In the genomic region with DNA sequence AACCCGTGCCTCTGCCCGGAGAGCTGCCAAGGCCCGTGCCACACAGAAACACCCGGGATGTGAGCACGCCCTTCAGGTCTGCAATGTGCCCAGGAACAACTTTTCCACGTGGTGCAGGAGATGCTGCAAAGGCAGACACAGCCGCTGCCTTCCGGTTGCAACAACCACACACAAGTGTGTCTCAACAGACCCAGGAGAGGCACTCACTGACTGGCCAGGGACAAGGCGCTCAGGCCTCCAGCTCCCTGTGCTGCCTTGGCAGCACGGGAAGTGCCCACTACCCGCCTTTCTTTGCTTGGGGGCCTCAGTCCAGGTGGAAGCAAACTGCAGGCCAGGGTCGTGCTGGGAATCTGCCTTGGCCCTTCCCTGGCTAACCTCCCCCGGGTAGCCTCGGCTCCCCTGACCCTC, we compare ENCODE assay signal across 9 mouse cellular contexts. TPM values are rescaled to one million over a fixed set of nuclear protein-coding genes. Genes with fewer than 3 reads are reported as not detected.
DNase-seq lines count a peak whose midpoint lies in the region; ATAC-seq and TF ChIP-seq lines count a peak whose summit lies in the region.
"Had no signal": no experiment of that assay in that cellular context is flagged by ENCODE, and none has a peak within 500 bp of the region (broad histone marks: within the 10 kb centered on the region; RNA-seq: fewer than 3 reads in every experiment).

No protein-coding gene starts in this region.

- peaks cover 16% of the 10 kb centered on the region for H3K79me2 ChIP-seq in liver, adult 2 months (ENCODE audit: control insufficient read depth, insufficient read depth, low read length)

- H3K4me3 ChIP-seq in gastrocnemius, adult 2 months: peak overlapping the region; percentile 100
- H3K4me3 ChIP-seq in cerebellum, adult 2 months (replicated peaks; ENCODE audit: insufficient read depth, low read depth, low read length): peak overlapping the region; percentile 54
- H3K4me3 ChIP-seq in intestine, postnatal 0 days (ENCODE audit: low read depth, low read length): peak overlapping the region; percentile 94
- H3K4me3 ChIP-seq in liver, adult 2 months (ENCODE audit: insufficient read depth, low read depth, low read length): peak overlapping the region; percentile 86
- peak overlapping the region; percentile 66 for H3K4me3 ChIP-seq in midbrain, embryonic 16.5 days (ENCODE audit: low read depth, low read length)

- H3K9ac ChIP-seq in intestine, postnatal 0 days (ENCODE audit: low read depth, low read length): peak overlapping the region; percentile 90
- H3K9ac ChIP-seq in liver, adult 2 months (ENCODE audit: low read depth, low read length): peak overlapping the region; percentile 99
- H3K9ac ChIP-seq in midbrain, embryonic 16.5 days (ENCODE audit: low read depth, low read length): peak overlapping the region; percentile 83

- H3K9me3 ChIP-seq in intestine, postnatal 0 days (ENCODE audit: control insufficient read depth): no peaks in the 10 kb centered on the region
- H3K9me3 ChIP-seq in midbrain, embryonic 16.5 days (replicated peaks; ENCODE audit: control insufficient read depth, low read length, poor library complexity, severe bottlenecking): no peaks in the 10 kb centered on the region

- H3K36me3 ChIP-seq in intestine, postnatal 0 days (ENCODE audit: control insufficient read depth, insufficient read depth): no peaks in the 10 kb centered on the region
- no peaks in the 10 kb centered on the region for H3K36me3 ChIP-seq in liver, adult 2 months (ENCODE audit: control insufficient read depth, insufficient read depth, low read length)
- H3K36me3 ChIP-seq in midbrain, embryonic 16.5 days (ENCODE audit: control insufficient read depth, insufficient read depth, low read length): no peaks in the 10 kb centered on the region

- H3K4me1 ChIP-seq in cerebellum, adult 2 months (ENCODE audit: control insufficient read depth, insufficient read depth, low read length): no peaks in the 10 kb centered on the region; the same call in 1 of the 2 replicates
- peaks cover 10% of the 10 kb centered on the region; the same call in 1 of the 2 replicates for H3K4me1 ChIP-seq in intestine, postnatal 0 days (replicated peaks; ENCODE audit: control insufficient read depth, insufficient read depth, low read length)
- peaks cover 7% of the 10 kb centered on the region for H3K4me1 ChIP-seq in liver, adult 2 months (ENCODE audit: control insufficient read depth, insufficient read depth, low read length)
- peaks cover 33% of the 10 kb centered on the region for H3K4me1 ChIP-seq in midbrain, embryonic 16.5 days (ENCODE audit: control insufficient read depth, insufficient read depth, low read length)

- WGBS in cerebellum, adult 2 months: 1% methylated on average over 14 of the region's 14 CpGs
- WGBS in intestine, postnatal 0 days: 0% methylated on average over 14 of the region's 14 CpGs
- under 1% methylated on average over 14 of the region's 14 CpGs for WGBS in liver, adult 2 months
- under 1% methylated on average over 14 of the region's 14 CpGs for WGBS in midbrain, embryonic 16.5 days

- H3K27me3 ChIP-seq in cerebellum, adult 2 months (ENCODE audit: control insufficient read depth, insufficient read depth, low read length): no peaks in the 10 kb centered on the region
- no peaks in the 10 kb centered on the region for H3K27me3 ChIP-seq in intestine, postnatal 0 days (replicated peaks; ENCODE audit: control insufficient read depth, insufficient read depth, low read length)
- H3K27me3 ChIP-seq in liver, adult 2 months (ENCODE audit: control insufficient read depth, insufficient read depth, low read length): no peaks in the 10 kb centered on the region
- no peaks in the 10 kb centered on the region for H3K27me3 ChIP-seq in midbrain, embryonic 16.5 days (ENCODE audit: control insufficient read depth, insufficient read depth, low read depth, low read length)
- H3K27me3 ChIP-seq: Patski had no signal

- no peak for TF ChIP-seq POLR2A in cerebellum, adult 2 months (IDR thresholded peaks at IDR 0.05; ENCODE audit: borderline replicate concordance, insufficient read depth, low read length)
- no peak for TF ChIP-seq POLR2A in liver, adult 2 months (IDR thresholded peaks at IDR 0.05; ENCODE audit: extremely low read depth, insufficient read depth, low read length)

- DNase-seq in gastrocnemius, adult 2 months: peak; percentile 33
- no peak for DNase-seq in gastrocnemius, adult 8-10 months (ENCODE audit: low spot score in 2 of 2)
- DNase-seq in cerebellum, adult 2 months: peak; percentile 35 to 48
- peak; percentile 62 for DNase-seq in liver, adult 2 months (ENCODE audit: extremely low read depth, low read depth, low spot score)
- peak; percentile 26 to 32 for DNase-seq in spleen, postnatal 36 days (ENCODE audit: low spot score in 2 of 2)

- TF ChIP-seq CTCF in gastrocnemius, adult 2 months (IDR thresholded peaks at IDR 0.05): no peak
- TF ChIP-seq CTCF in cerebellum, adult 2 months (IDR thresholded peaks at IDR 0.05; ENCODE audit: borderline replicate concordance, insufficient read depth, low read depth, low read length): no peak
- TF ChIP-seq CTCF in intestine, postnatal 0 days (IDR thresholded peaks at IDR 0.05; ENCODE audit: low read depth): no peak
- no peak for TF ChIP-seq CTCF in liver, adult 2 months (IDR thresholded peaks at IDR 0.05; ENCODE audit: low read depth, low read length)

- intact Hi-C loops in gastrocnemius, adult 2 months (cut with DNase I): loop anchor here (10.0 kb wide), 1 partner anchor 400 kb away; a partner anchor contains a TSS

- peak; percentile 14; the same call in 1 of the 2 replicates for ATAC-seq in frontal cortex, adult (ENCODE audit: low TSS enrichment)
- ATAC-seq in intestine, postnatal 0 days: 0 out of 2 replicates have a peak, but pooled peaks have one; percentile 3
- ATAC-seq in midbrain, embryonic 16.5 days: no peak

- peak overlapping the region; percentile 96 for H3K4me2 ChIP-seq in intestine, postnatal 0 days (replicated peaks; ENCODE audit: low read depth)
- peak overlapping the region; percentile 90 for H3K4me2 ChIP-seq in midbrain, embryonic 16.5 days (ENCODE audit: low read length)

- H3K27ac ChIP-seq in gastrocnemius, adult 2 months: peak overlapping the region; percentile 93
- H3K27ac ChIP-seq in cerebellum, adult 2 months (ENCODE audit: insufficient read depth, low read length): no peak overlapping the region
- H3K27ac ChIP-seq in intestine, postnatal 0 days (ENCODE audit: low read depth, low read length): peak overlapping the region; percentile 68; the same call in 1 of the 2 replicates
- no peak overlapping the region for H3K27ac ChIP-seq in liver, adult 2 months (replicated peaks; ENCODE audit: insufficient read depth, low read depth, low read length)
- no peak overlapping the region for H3K27ac ChIP-seq in midbrain, embryonic 16.5 days (ENCODE audit: low read length)

RNA-seq across cellular contexts. Expression of a gene that starts 1.3 kb away (rescaled TPM):
- total RNA-seq in gastrocnemius, adult 2 months (2021): 10 to 100 TPM; 12.1 to 17.8 TPM
- total RNA-seq in gastrocnemius, adult 8-10 months (2022): 10 to 100 TPM; 13.5 to 15.2 (median 14.3) TPM
- polyA plus RNA-seq in cerebellum, adult 2 months (2012; rRNA removed): 20.7 and 21.0 TPM in 2 replicates
- polyA plus RNA-seq in intestine, postnatal 0 days (2015; fragmentation: Nextera tagmentation; extraction: Ambion mirVana): 6.1 and 7.0 TPM in 2 replicates
- 16.4 and 17.0 TPM in 2 replicates for total RNA-seq in liver, adult 2 months (2014; rRNA removed)
- 4.3 and 4.8 TPM in 2 replicates for polyA plus RNA-seq in liver, adult 2 months (2012; rRNA removed)
- 9.4 TPM in 2 replicates for polyA plus RNA-seq in midbrain, embryonic 16.5 days (2015; fragmentation: Nextera tagmentation; extraction: Ambion mirVana)

RNA-seq across cellular contexts. Expression of a gene that starts 22.2 kb away (rescaled TPM):
- total RNA-seq in gastrocnemius, adult 2 months (2021): 100 to 1,000 TPM; 256 to 333 TPM
- 100 to 1,000 TPM; 216 to 382 (median 277) TPM for total RNA-seq in gastrocnemius, adult 8-10 months (2022)
- polyA plus RNA-seq in cerebellum, adult 2 months (2012; rRNA removed): 71.7 and 84.0 TPM in 2 replicates
- 20.0 and 27.4 TPM in 2 replicates for polyA plus RNA-seq in intestine, postnatal 0 days (2015; fragmentation: Nextera tagmentation; extraction: Ambion mirVana)
- 24.3 and 38.2 TPM in 2 replicates for total RNA-seq in liver, adult 2 months (2014; rRNA removed)
- polyA plus RNA-seq in liver, adult 2 months (2012; rRNA removed): 695 and 791 TPM in 2 replicates
- 5.3 and 6.4 TPM in 2 replicates for polyA plus RNA-seq in midbrain, embryonic 16.5 days (2015; fragmentation: Nextera tagmentation; extraction: Ambion mirVana)

Comparison
In these comparisons a context has a peak if more than half of its experiments do, and no peak if none do; other contexts are left out.
1. DNase-seq: peak in gastrocnemius, adult 2 months (single experiment), cerebellum, adult 2 months (2 of 2), liver, adult 2 months (single experiment) and spleen, postnatal 36 days (2 of 2); none in gastrocnemius, adult 8-10 months (0 of 2).
2. H3K27ac ChIP-seq: peak in gastrocnemius, adult 2 months (single experiment) and intestine, postnatal 0 days (single experiment); none in cerebellum, adult 2 months (single experiment), liver, adult 2 months (single experiment) and midbrain, embryonic 16.5 days (single experiment).
3. Peak in every context shown above with its lines, with median percentiles within 50 percentile points of each other: H3K4me3 ChIP-seq and H3K9ac ChIP-seq.